Mouse (Mus musculus) heart, embryonic 11.5 days (tissue): ENCODE data around the gene Mtmr12. TPM values are rescaled to one million over a fixed set of nuclear protein-coding genes. Genes with fewer than 3 reads are reported as not detected.
A peak's percentile ranks its signal among the peaks of the same experiment; 100 is the strongest.

Experiments
- ATAC-seq: fragments of 200-750 bp; cut with Nextera tagmentation; replicated peaks from 2 replicates; pipeline ENCODE4 v1.8.0; 2017; ENCODE audit warnings: moderate library complexity; ENCODE audit not compliant: insufficient number of reproducible peaks, low FRiP score, low TSS enrichment
- H3K27ac ChIP-seq: fragments of 300-500 bp; sonication (generic); 2 replicates; pipeline ENCODE4 v1.5.1; 2014; ENCODE audit warnings: mild to moderate bottlenecking, low read depth, low read length
- H3K27me3 ChIP-seq: fragments of 300-500 bp; sonication (generic); 2 replicates; pipeline ENCODE4 v1.6.1; 2014; ENCODE audit warnings: mild to moderate bottlenecking, low read length, mixed read lengths; ENCODE audit not compliant: control insufficient read depth, insufficient read depth
- H3K36me3 ChIP-seq: fragments of 300-500 bp; sonication (generic); 2 replicates; pipeline ENCODE4 v1.6.1; 2014; ENCODE audit warnings: mild to moderate bottlenecking, low read length, moderate library complexity, mixed read lengths; ENCODE audit not compliant: control insufficient read depth, insufficient read depth
- H3K4me1 ChIP-seq: fragments of 300-500 bp; sonication (generic); 2 replicates; pipeline ENCODE4 v1.6.1; 2014; ENCODE audit warnings: low read length; ENCODE audit not compliant: control insufficient read depth, insufficient read depth
- H3K4me2 ChIP-seq: fragments of 300-500 bp; sonication (generic); 2 replicates; pipeline ENCODE4 v1.6.1; 2014; ENCODE audit warnings: mild to moderate bottlenecking, moderate library complexity
- H3K4me3 ChIP-seq: fragments of 300-500 bp; sonication (generic); 2 replicates; pipeline ENCODE4 v1.5.1; 2014; ENCODE audit warnings: low read depth, low read length
- H3K9ac ChIP-seq: fragments of 300-500 bp; sonication (generic); 2 replicates; pipeline ENCODE4 v1.6.1; 2014; ENCODE audit warnings: mild to moderate bottlenecking, low read depth, low read length, moderate library complexity
- H3K9me3 ChIP-seq: fragments of 300-500 bp; sonication (generic); replicated peaks from 2 replicates; pipeline ENCODE4 v1.6.1; 2016; ENCODE audit warnings: low read length; ENCODE audit not compliant: control insufficient read depth
- WGBS: fragments of 180-500 bp; shearing (Covaris S2); extraction: QIAGEN DNeasy Blood & Tissue Kit; methylation state at CpG from one replicate; pipeline ENCODE4 v1.1.7; 2014; ENCODE audit not compliant: insufficient replicate concordance; 5-methylcytosine and 5-hydroxymethylcytosine counted together
- polyA plus RNA-seq: library from polyadenylated mRNA; unstranded; fragments of >200 nt; fragmentation: Nextera tagmentation; extraction: Ambion mirVana; gene quantifications from 2 replicates; pipeline ENCODE4 v1.2.1, GENCODE M21; 2014

Gene Mtmr12
- polyA plus RNA-seq, 1 experiment from 2014 or later: 15.5 TPM

- Histone ChIP-seq H3K27ac (peak overlapping the region; percentile 73), H3K9me3 (no peaks in the 10 kb centered on the region), H3K27me3 (no peaks in the 10 kb centered on the region), H3K36me3 (peaks cover 6% of the 10 kb centered on the region), H3K4me1 (peaks cover 35% of the 10 kb centered on the region), H3K4me3 (no peak overlapping the region), H3K4me2 (no peak overlapping the region), H3K9ac (0 out of 2 replicates have a peak overlapping the region, but pooled peaks have one; percentile 39)
- 49% methylated on average over 4 of the region's 4 CpGs for WGBS
- ATAC-seq: no peak
These were observed 42.4 kb downstream of the Mtmr12 start for GRCm38 (mm10) chr15:12247159-12247603.

GRCm38 (mm10) chr15:12248279-12248678 lies 43.5 kb downstream of the Mtmr12 start:
- no peaks in the 10 kb centered on the region for H3K27me3 ChIP-seq
- no peak overlapping the region for H3K4me2 ChIP-seq
- WGBS: 52% methylated on average over 4 of the region's 4 CpGs
- no peak for ATAC-seq
- H3K4me1 ChIP-seq: peaks cover 35% of the 10 kb centered on the region
- H3K36me3 ChIP-seq: peaks cover 9% of the 10 kb centered on the region
- no peak overlapping the region for H3K4me3 ChIP-seq
- H3K9ac ChIP-seq: no peak overlapping the region
- no peak overlapping the region for H3K27ac ChIP-seq
- H3K9me3 ChIP-seq: no peaks in the 10 kb centered on the region

- ATAC-seq: no peak
- Histone ChIP-seq H3K4me2 (no peak overlapping the region), H3K9me3 (no peaks in the 10 kb centered on the region), H3K4me3 (no peak overlapping the region), H3K27ac (no peak overlapping the region), H3K27me3 (no peaks in the 10 kb centered on the region), H3K9ac (no peak overlapping the region), H3K36me3 (peaks cover 18% of the 10 kb centered on the region), H3K4me1 (peaks cover 26% of the 10 kb centered on the region)
- WGBS: 82% methylated on average over 5 of the region's 5 CpGs
These were observed 45.5 kb downstream of the Mtmr12 start for GRCm38 (mm10) chr15:12250350-12250749.

- no peak for ATAC-seq
- H3K36me3 ChIP-seq: peaks cover 18% of the 10 kb centered on the region
- 87% methylated on average over 15 of the region's 15 CpGs for WGBS
- no peak overlapping the region for H3K27ac ChIP-seq
- H3K4me1 ChIP-seq: peaks cover 13% of the 10 kb centered on the region
- H3K9ac ChIP-seq: no peak overlapping the region
- H3K4me2 ChIP-seq: no peak overlapping the region
- H3K4me3 ChIP-seq: no peak overlapping the region
- H3K9me3 ChIP-seq: no peaks in the 10 kb centered on the region
- no peaks in the 10 kb centered on the region for H3K27me3 ChIP-seq
These were observed 46.8 kb downstream of the Mtmr12 start for GRCm38 (mm10) chr15:12251416-12252140.

- no peak overlapping the region for H3K9ac ChIP-seq
- H3K4me1 ChIP-seq: peaks cover 8% of the 10 kb centered on the region
- no peaks in the 10 kb centered on the region for H3K27me3 ChIP-seq
- H3K4me3 ChIP-seq: no peak overlapping the region
- H3K9me3 ChIP-seq: no peaks in the 10 kb centered on the region
- no peak overlapping the region for H3K27ac ChIP-seq
- WGBS: 93% methylated on average over 2 of the region's 2 CpGs
- no peak overlapping the region for H3K4me2 ChIP-seq
- H3K36me3 ChIP-seq: peaks cover 18% of the 10 kb centered on the region
- ATAC-seq: no peak
These were observed 47.3 kb downstream of the Mtmr12 start for GRCm38 (mm10) chr15:12252141-12252489.

- Histone ChIP-seq H3K36me3 (peaks cover 25% of the 10 kb centered on the region), H3K9ac (no peak overlapping the region)
- ATAC-seq: no peak
These were observed 53.1 kb downstream of the Mtmr12 start for GRCm38 (mm10) chr15:12257730-12258494.

GRCm38 (mm10) chr15:12263056-12263455 lies 58.2 kb downstream of the Mtmr12 start:
- Histone ChIP-seq H3K4me2 (no peak overlapping the region), H3K9ac (no peak overlapping the region), H3K4me1 (no peaks in the 10 kb centered on the region), H3K4me3 (no peak overlapping the region), H3K36me3 (peaks cover 35% of the 10 kb centered on the region), H3K27ac (no peak overlapping the region), H3K9me3 (no peaks in the 10 kb centered on the region), H3K27me3 (no peaks in the 10 kb centered on the region)
- no peak for ATAC-seq
- WGBS: 69% methylated on average over 3 of the region's 3 CpGs

More at GRCm38 (mm10) chr15:12257730-12258494, 53.1 kb downstream of the Mtmr12 start:
- Histone ChIP-seq H3K4me1 (no peaks in the 10 kb centered on the region), H3K4me2 (no peak overlapping the region), H3K27ac (no peak overlapping the region), H3K4me3 (no peak overlapping the region), H3K27me3 (no peaks in the 10 kb centered on the region), H3K9me3 (no peaks in the 10 kb centered on the region)
- 87% methylated on average over 16 of the region's 16 CpGs for WGBS

GRCm38 (mm10) chr15:12266460-12266859 lies 61.6 kb downstream of the Mtmr12 start:
- no peaks in the 10 kb centered on the region for H3K4me1 ChIP-seq
- WGBS: 73% methylated on average over 8 of the region's 8 CpGs

More at GRCm38 (mm10) chr15:12266460-12266859, 61.6 kb downstream of the Mtmr12 start:
- Histone ChIP-seq H3K36me3 (peaks cover 47% of the 10 kb centered on the region), H3K9ac (no peak overlapping the region), H3K9me3 (no peaks in the 10 kb centered on the region), H3K4me2 (no peak overlapping the region), H3K27me3 (no peaks in the 10 kb centered on the region), H3K4me3 (no peak overlapping the region), H3K27ac (no peak overlapping the region)
- ATAC-seq: no peak
